36 mouse cellular contexts compared by ENCODE assay signal in the genomic region with DNA sequence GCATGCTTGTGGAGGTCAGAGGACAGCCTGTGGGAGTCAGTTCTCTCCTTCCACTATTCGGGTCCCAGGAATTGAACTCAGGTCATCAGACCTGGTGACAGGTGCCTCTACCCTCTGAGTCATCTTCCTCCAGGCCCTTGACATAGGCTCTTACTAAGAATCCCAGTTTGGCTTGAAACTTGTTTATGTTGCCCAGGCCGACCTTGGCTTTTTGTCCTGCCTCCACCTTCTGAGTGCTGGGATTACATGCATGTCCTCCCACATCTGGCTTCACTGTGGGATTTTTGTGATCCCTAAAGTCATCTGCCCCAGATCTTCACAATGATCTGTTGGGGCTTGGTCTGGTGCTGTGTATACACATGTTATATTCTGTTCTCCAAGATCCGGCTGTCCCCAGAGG. TPM values are rescaled to one million over a fixed set of nuclear protein-coding genes. Genes with fewer than 3 reads are reported as not detected.
"Had no signal": no experiment of that assay in that cellular context is flagged by ENCODE, and none has a peak within 500 bp of the region (broad histone marks: within the 10 kb centered on the region; RNA-seq: fewer than 3 reads in every experiment).

No protein-coding gene starts in this region.

- H3K4me3 ChIP-seq: heart, embryonic 12.5 days; heart, embryonic 13.5 days; heart, embryonic 15.5 days; hindbrain, embryonic 10.5 days; hindbrain, embryonic 12.5 days; hindbrain, embryonic 13.5 days; hindbrain, embryonic 15.5 days; intestine, embryonic 15.5 days; kidney, embryonic 15.5 days; layer of hippocampus, adult 2 months; left cerebral cortex, adult 2 months had no signal

- H3K27ac ChIP-seq: heart, embryonic 13.5 days; heart, embryonic 15.5 days; hindbrain, embryonic 10.5 days; hindbrain, embryonic 12.5 days; hindbrain, embryonic 13.5 days; hindbrain, embryonic 14.5 days; hindbrain, embryonic 15.5 days; hindbrain, postnatal 0 days; intestine, embryonic 15.5 days; kidney, embryonic 15.5 days; kidney, postnatal 0 days; layer of hippocampus, adult 2 months; left cerebral cortex, adult 2 months had no signal

- DNase-seq: heart, postnatal 14 days; heart, postnatal 36 days; heart, postnatal 4 days; kidney, adult 11 months; kidney, adult 18-20 months; kidney, adult 2 months; kidney, adult 8-10 months; kidney, adult 9 months; kidney, postnatal 10 days; kidney, postnatal 14 days; kidney, postnatal 25 days; kidney, postnatal 36 days; kidney, postnatal 4 days; layer of hippocampus, adult 9-11 months; layer of hippocampus, postnatal 36 days had no signal

- H3K4me1 ChIP-seq: heart, embryonic 12.5 days; heart, embryonic 13.5 days; heart, embryonic 15.5 days; hindbrain, embryonic 12.5 days; hindbrain, embryonic 13.5 days; hindbrain, embryonic 15.5 days; intestine, embryonic 15.5 days had no signal

- H3K27me3 ChIP-seq: heart, embryonic 12.5 days; heart, embryonic 13.5 days; heart, embryonic 15.5 days; hindbrain, embryonic 12.5 days; hindbrain, embryonic 13.5 days; hindbrain, embryonic 15.5 days; intestine, embryonic 15.5 days; kidney, embryonic 15.5 days had no signal

- H3K9me3 ChIP-seq: heart, embryonic 12.5 days; heart, embryonic 13.5 days; heart, embryonic 15.5 days; hindbrain, embryonic 10.5 days; hindbrain, embryonic 12.5 days; hindbrain, embryonic 13.5 days; hindbrain, embryonic 15.5 days; intestine, embryonic 15.5 days; kidney, embryonic 15.5 days had no signal

- H3K4me2 ChIP-seq: heart, embryonic 12.5 days; heart, embryonic 13.5 days; heart, embryonic 15.5 days; hindbrain, embryonic 12.5 days; hindbrain, embryonic 13.5 days; hindbrain, embryonic 14.5 days; hindbrain, embryonic 15.5 days; intestine, embryonic 15.5 days; kidney, embryonic 15.5 days had no signal

- ATAC-seq: hindbrain, embryonic 16.5 days; hindbrain, postnatal 0 days; inflammation-experienced regulatory T-cells, adult 6 months; intestine, embryonic 15.5 days; intestine, embryonic 16.5 days; intestine, postnatal 0 days had no signal

- H3K36me3 ChIP-seq: heart, embryonic 12.5 days; hindbrain, embryonic 10.5 days; hindbrain, embryonic 12.5 days; hindbrain, embryonic 13.5 days; hindbrain, embryonic 15.5 days; intestine, embryonic 15.5 days; kidney, embryonic 15.5 days had no signal

- H3K9ac ChIP-seq: heart, embryonic 12.5 days; heart, embryonic 13.5 days; heart, embryonic 15.5 days; hindbrain, embryonic 12.5 days; hindbrain, embryonic 13.5 days; hindbrain, embryonic 14.5 days; hindbrain, embryonic 15.5 days; intestine, embryonic 15.5 days; kidney, embryonic 15.5 days had no signal

RNA-seq across cellular contexts. Expression of gene Mypn, which starts 31.7 kb away (rescaled TPM):
- total RNA-seq: hematopoietic stem cell, adult 5-6 weeks had no signal
- polyA plus RNA-seq: inflammation-experienced regulatory T-cells, adult 6 months; intestine, embryonic 14.5 days; intestine, embryonic 16.5 days; kidney, embryonic 14.5 days; kidney, postnatal 0 days had no signal
